Mouse (Mus musculus) G1E (cell line): ENCODE measurements around the gene Myo18a. TPM values are rescaled to one million over a fixed set of nuclear protein-coding genes. Genes with fewer than 3 reads are reported as not detected.

Source experiments
- ATAC-seq: 2 replicates; pipeline ENCODE4 v1.8.0; 2016; ENCODE audit warnings: mild to moderate bottlenecking; ENCODE audit not compliant: insufficient number of reproducible peaks, poor library complexity, low FRiP score, severe bottlenecking; ENCODE audit errors: extremely low read depth
- DNase-seq: peaks from one replicate; pipeline ENCODE4 v3.0.0; 2012; ENCODE audit warnings: low spot score
- H3K27me3 ChIP-seq: 2 replicates; pipeline ENCODE4 v1.6.1; 2012; ENCODE audit warnings: mild to moderate bottlenecking, low read length, inconsistent platforms; ENCODE audit not compliant: insufficient read depth
- H3K36me3 ChIP-seq: replicated peaks from 2 replicates; pipeline ENCODE3; 2012; ENCODE audit warnings: mild to moderate bottlenecking, inconsistent platforms
- H3K4me1 ChIP-seq: 2 replicates; pipeline ENCODE4 v1.6.1; 2012; ENCODE audit warnings: low read depth, low read length, inconsistent platforms, mixed read lengths; ENCODE audit not compliant: insufficient read depth
- H3K4me3 ChIP-seq: 2 replicates; pipeline ENCODE4 v1.5.1; 2012; ENCODE audit warnings: low read depth, mild to moderate bottlenecking, inconsistent platforms, low read length, moderate library complexity, mixed read lengths
- H3K9me3 ChIP-seq: replicated peaks from 2 replicates; pipeline ENCODE4 v1.6.1; 2012; ENCODE audit warnings: inconsistent platforms
- CTCF ChIP-seq: IDR thresholded peaks from 2 replicates; pipeline ENCODE4 v1.5.1; 2012; ENCODE audit warnings: low read depth, low read length, inconsistent platforms, mixed read lengths
- GATA1 ChIP-seq: IDR thresholded peaks from 2 replicates; pipeline ENCODE4 v1.6.1; 2012; ENCODE audit warnings: borderline replicate concordance, low read length, inconsistent platforms, mixed read lengths
- GATA2 ChIP-seq: IDR thresholded peaks from 2 replicates; pipeline ENCODE4 v1.6.1; 2012; ENCODE audit warnings: low read depth, low read length, inconsistent platforms, borderline replicate concordance
- POLR2AphosphoS5 ChIP-seq: IDR thresholded peaks from 2 replicates; pipeline ENCODE4 v1.6.1; 2012; ENCODE audit warnings: low read depth, low read length, inconsistent platforms; ENCODE audit not compliant: insufficient replicate concordance
- TAL1 ChIP-seq: conservative IDR thresholded peaks from 2 replicates; pipeline ENCODE4 v1.6.1; 2012; ENCODE audit warnings: low read depth, low read length, inconsistent platforms, mixed read lengths
- polyA plus RNA-seq: library from polyadenylated mRNA; stranded (reverse); fragments of >175 nt; gene quantifications from 2 replicates; pipeline ENCODE4 v1.2.3, GENCODE M21; 2012
- total RNA-seq, 2 experiments: library from RNA; stranded (forward) in 1 of 2; stranded (reverse) in 1 of 2; fragments of 200-1000 nt in 1 of 2; fragments of >200 nt in 1 of 2; fragmentation: Nextera tagmentation in 1 of 2; gene quantifications; 2 replicates each; pipeline ENCODE4 v1.2.3; 2014 to 2017

Gene Myo18a
- total and polyA plus RNA-seq, 3 experiments, result 32.7 to 59.4 (median 53.1) TPM

GRCm38 (mm10) chr11:77888846-77889245, 125.8 kb downstream of the Myo18a start:
- DNase-seq (no peak), ATAC-seq (no peak)
- no peak for TF ChIP-seq TAL1
- no peak for TF ChIP-seq GATA2
- TF ChIP-seq GATA1, result no peak
- no peak for TF ChIP-seq CTCF
- no peak for TF ChIP-seq POLR2AphosphoS5
- Histone ChIP-seq H3K36me3 (no peaks in the 10 kb centered on the region), H3K9me3 (no peaks in the 10 kb centered on the region), H3K4me1 (no peaks in the 10 kb centered on the region), H3K27me3 (peaks cover 46% of the 10 kb centered on the region), H3K4me3 (no peak overlapping the region)

GRCm38 (mm10) chr11:77889484-77889883, 126.4 kb downstream of the Myo18a start:
- H3K4me3 ChIP-seq, result no peak overlapping the region
- TF ChIP-seq GATA1, result no peak
- TF ChIP-seq POLR2AphosphoS5, result no peak
- no peak for TF ChIP-seq TAL1
- TF ChIP-seq GATA2, result no peak
- no peak for TF ChIP-seq CTCF
- H3K9me3 ChIP-seq, result no peaks in the 10 kb centered on the region
- ATAC-seq (no peak), DNase-seq (no peak)
- H3K4me1 ChIP-seq, result no peaks in the 10 kb centered on the region
- no peaks in the 10 kb centered on the region for H3K36me3 ChIP-seq
- H3K27me3 ChIP-seq, result peaks cover 52% of the 10 kb centered on the region

- H3K4me3 ChIP-seq, result no peak overlapping the region
- no peaks in the 10 kb centered on the region for H3K4me1 ChIP-seq
- H3K27me3 ChIP-seq, result peaks cover 53% of the 10 kb centered on the region
- ATAC-seq (no peak), DNase-seq (no peak)
- H3K36me3 ChIP-seq, result no peaks in the 10 kb centered on the region
- no peak for TF ChIP-seq GATA2
- TF ChIP-seq CTCF, result no peak
- H3K9me3 ChIP-seq, result no peaks in the 10 kb centered on the region
These were observed 127.7 kb downstream of the Myo18a start for GRCm38 (mm10) chr11:77890648-77891258.

GRCm38 (mm10) chr11:77892883-77893282, 129.8 kb downstream of the Myo18a start:
- Histone ChIP-seq H3K36me3 (no peaks in the 10 kb centered on the region), H3K9me3 (no peaks in the 10 kb centered on the region), H3K27me3 (peaks cover 52% of the 10 kb centered on the region), H3K4me3 (no peak overlapping the region), H3K4me1 (no peaks in the 10 kb centered on the region)
- no peak for ATAC-seq
- DNase-seq, result no peak
- no peak for TF ChIP-seq GATA1
- TF ChIP-seq CTCF, result no peak
- TF ChIP-seq GATA2, result no peak
- no peak for TF ChIP-seq TAL1
- no peak for TF ChIP-seq POLR2AphosphoS5

GRCm38 (mm10) chr11:77893283-77893682, 130.2 kb downstream of the Myo18a start:
- TF ChIP-seq POLR2AphosphoS5, result no peak
- TF ChIP-seq GATA2, result no peak
- TF ChIP-seq TAL1, result no peak
- TF ChIP-seq GATA1, result no peak
- no peak for TF ChIP-seq CTCF
- Histone ChIP-seq H3K9me3 (no peaks in the 10 kb centered on the region), H3K27me3 (peaks cover 52% of the 10 kb centered on the region), H3K4me1 (no peaks in the 10 kb centered on the region), H3K36me3 (no peaks in the 10 kb centered on the region), H3K4me3 (no peak overlapping the region)
- no peak for ATAC-seq
- DNase-seq, result no peak

GRCm38 (mm10) chr11:77893787-77894718, 131.0 kb downstream of the Myo18a start, which contains the start of gene Pipox:
Gene Pipox, minus strand, starts transcription at chr11:77894096.
- TF ChIP-seq GATA2 (no peak), CTCF (no peak), POLR2AphosphoS5 (no peak), GATA1 (no peak), TAL1 (no peak)
- Histone ChIP-seq H3K27me3 (peaks cover 46% of the 10 kb centered on the region), H3K4me1 (no peaks in the 10 kb centered on the region), H3K4me3 (no peak within 1 kb of the TSS), H3K36me3 (no peaks in the 10 kb centered on the region), H3K9me3 (no peaks in the 10 kb centered on the region)
- DNase-seq (no peak), ATAC-seq (no peak)
